In genomic region chr10:76961790-76962489, GRCm38 (mm10) we compare ENCODE assay signal across 8 mouse cellular contexts. TPM values are rescaled to one million over a fixed set of nuclear protein-coding genes. Genes with fewer than 3 reads are reported as not detected.
DNase-seq lines count a peak whose midpoint lies in the region; ATAC-seq and TF ChIP-seq lines count a peak whose summit lies in the region.

Pcbp3 (minus strand) TSS chr10:76961887.

- no peaks in the 10 kb centered on the region for H3K9me3 ChIP-seq in limb, embryonic 13.5 days
- H3K9me3 ChIP-seq in midbrain, embryonic 16.5 days (replicated peaks; ENCODE audit: control insufficient read depth, low read length, poor library complexity, severe bottlenecking), result no peaks in the 10 kb centered on the region

- H3K27me3 ChIP-seq in limb, embryonic 13.5 days, result no peaks in the 10 kb centered on the region
- H3K27me3 ChIP-seq in midbrain, embryonic 16.5 days (ENCODE audit: control insufficient read depth, insufficient read depth, low read depth, low read length), result no peaks in the 10 kb centered on the region
- peaks cover 4% of the 10 kb centered on the region; the same call in 1 of the 2 replicates for H3K27me3 ChIP-seq in spleen, adult 2 months (ENCODE audit: control insufficient read depth, insufficient read depth, low read length)

- 3% methylated on average over 50 of the region's 62 CpGs for WGBS in limb, embryonic 13.5 days
- WGBS in midbrain, embryonic 16.5 days, result 2% methylated on average over 54 of the region's 62 CpGs
- 4% methylated on average over 56 of the region's 62 CpGs for WGBS in spleen, adult 2 months

- DNase-seq in 3134 (ENCODE audit: extremely low read depth, insufficient read length, low spot score), result peak; percentile 96
- DNase-seq in brain, embryonic 14.5 days (ENCODE audit: low read depth), result peak; percentile 100
- DNase-seq in heart, adult 9 months (ENCODE audit: low spot score in 2 of 2), result peak; percentile 96
- DNase-seq in kidney, adult 9 months, result peak; percentile 99
- DNase-seq in spleen, adult 2 months (ENCODE audit: low read depth in 1 of 2, low spot score in 2 of 2), result peak; percentile 93 to 95

- peak within 1 kb of the TSS; percentile 97 for H3K4me2 ChIP-seq in limb, embryonic 13.5 days (replicated peaks)
- peak within 1 kb of the TSS; percentile 69 for H3K4me2 ChIP-seq in midbrain, embryonic 16.5 days (ENCODE audit: low read length)

- peak; percentile 95 for TF ChIP-seq POLR2A in brain, embryonic 14.5 days (IDR thresholded peaks at IDR 0.05; ENCODE audit: borderline replicate concordance, extremely low read depth, insufficient read depth, insufficient read length, poor library complexity, severe bottlenecking)
- no peak; the same call in 1 of the 2 replicates for TF ChIP-seq POLR2A in spleen, adult 2 months (IDR thresholded peaks at IDR 0.05; ENCODE audit: low read depth, low read length)

- peak within 1 kb of the TSS; percentile 82 for H3K9ac ChIP-seq in limb, embryonic 13.5 days
- peak within 1 kb of the TSS; percentile 91 for H3K9ac ChIP-seq in midbrain, embryonic 16.5 days (ENCODE audit: low read depth, low read length)

- no peak within 1 kb of the TSS for H3K27ac ChIP-seq in limb, embryonic 13.5 days
- peak within 1 kb of the TSS; percentile 68 for H3K27ac ChIP-seq in midbrain, embryonic 16.5 days (ENCODE audit: low read length)
- no peak within 1 kb of the TSS for H3K27ac ChIP-seq in spleen, adult 2 months (ENCODE audit: insufficient read depth, low read length)

- peak within 1 kb of the TSS; percentile 69 for H3K4me3 ChIP-seq in limb, embryonic 13.5 days
- peak within 1 kb of the TSS; percentile 85 for H3K4me3 ChIP-seq in midbrain, embryonic 16.5 days (ENCODE audit: low read depth, low read length)
- peak within 1 kb of the TSS; percentile 76 for H3K4me3 ChIP-seq in spleen, adult 2 months (ENCODE audit: extremely low read depth, insufficient read depth, insufficient read length)

- no peaks in the 10 kb centered on the region for H3K36me3 ChIP-seq in limb, embryonic 13.5 days
- no peaks in the 10 kb centered on the region for H3K36me3 ChIP-seq in midbrain, embryonic 16.5 days (ENCODE audit: control insufficient read depth, insufficient read depth, low read length)
- H3K36me3 ChIP-seq in spleen, adult 2 months (ENCODE audit: control insufficient read depth, insufficient read depth, low read length), result no peaks in the 10 kb centered on the region

- no peak for TF ChIP-seq CTCF in brain, embryonic 14.5 days (IDR thresholded peaks at IDR 0.05; ENCODE audit: borderline replicate concordance, extremely low read depth, insufficient read depth, insufficient read length)
- no peak for TF ChIP-seq CTCF in spleen, adult 2 months (IDR thresholded peaks at IDR 0.05; ENCODE audit: extremely low read depth, insufficient read depth, insufficient read length, insufficient replicate concordance)

- H3K4me1 ChIP-seq in limb, embryonic 13.5 days, result peaks cover 42% of the 10 kb centered on the region
- H3K4me1 ChIP-seq in midbrain, embryonic 16.5 days (ENCODE audit: control insufficient read depth, insufficient read depth, low read length), result peaks cover 7% of the 10 kb centered on the region
- H3K4me1 ChIP-seq in spleen, adult 2 months (ENCODE audit: control insufficient read depth, insufficient read depth, insufficient read length), result peaks cover 10% of the 10 kb centered on the region

- ATAC-seq in erythroblast, adult 5-6 weeks (replicated peaks; ENCODE audit: low FRiP score, poor library complexity, severe bottlenecking), result peak; percentile 91
- peak; percentile 98 for ATAC-seq in limb, embryonic 13.5 days (ENCODE audit: low FRiP score, low read depth)
- ATAC-seq in midbrain, embryonic 16.5 days, result peak; percentile 98

RNA-seq across cellular contexts. Expression of gene Pcbp3, which starts in this region (rescaled TPM):
- 24.4 and 39.0 TPM in 2 replicates for polyA plus RNA-seq in brain, embryonic 14.5 days (2012; rRNA removed)
- total RNA-seq in erythroblast, adult 5-6 weeks (2015; ENCODE audit: low replicate concordance), result not detected in 2 replicates
- total RNA-seq in erythroblast, adult 5-6 weeks (2017; ENCODE audit: low replicate concordance), result 0.84 and 1.1 TPM in 2 replicates
- polyA plus RNA-seq in limb, embryonic 13.5 days (2015; fragmentation: Nextera tagmentation; extraction: Ambion mirVana), result 31.2 and 31.6 TPM in 2 replicates
- 68.8 and 78.8 TPM in 2 replicates for polyA plus RNA-seq in midbrain, embryonic 16.5 days (2015; fragmentation: Nextera tagmentation; extraction: Ambion mirVana)
- polyA plus RNA-seq in spleen, adult 2 months (2012; rRNA removed), result 3.8 and 4.0 TPM in 2 replicates
